Mouse (Mus musculus) thymus, postnatal 10 days (tissue): ENCODE data around the gene Sertad1.
"Not testable (repeated sequence)": the region's sequence is repeated elsewhere in the genome, so short reads cannot be mapped to it uniquely, and the experiment has no call there.

Experiments used
- DNase-seq, 2 experiments: peaks; one replicate each; pipeline ENCODE4 v3.0.0; 2021; ENCODE audit warnings: low spot score in 2 of 2

The Sertad1 gene

GRCm38 (mm10) chr7:27473156-27473834 is 13.4 kb upstream of the Sertad1 start, which contains the start of gene Sertad3:
Sertad3 (plus strand) TSS chr7:27473768.
- DNase-seq: peak; percentile 98

GRCm38 (mm10) chr7:27473835-27474489 is 12.7 kb upstream of the Sertad1 start:
- no peak for DNase-seq

DNA sequence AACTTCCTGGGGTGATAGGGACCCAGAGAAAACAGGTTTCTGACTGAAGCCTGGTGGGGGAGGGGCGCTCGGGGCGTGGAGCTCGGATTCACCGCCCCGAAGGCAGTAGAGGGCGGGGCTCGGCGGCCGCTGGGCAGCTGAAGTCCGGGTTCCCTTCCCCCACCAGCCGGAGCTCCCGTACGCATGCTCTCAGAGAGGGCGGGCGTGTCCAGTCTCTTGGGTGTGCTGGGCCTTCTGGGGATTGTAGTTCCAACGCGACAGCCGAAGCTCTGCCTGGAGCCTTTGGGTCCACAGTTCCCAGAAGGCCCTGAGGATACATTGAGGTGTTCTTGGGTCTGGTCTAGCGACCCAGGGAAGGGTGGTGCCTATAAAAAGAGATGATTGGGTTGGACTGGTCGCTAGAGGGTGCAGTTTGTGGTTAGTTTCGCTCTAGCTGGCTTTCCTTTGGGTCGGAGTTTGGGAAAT is 12.2 kb upstream of the Sertad1 start:
- DNase-seq: peak; percentile 85 to 89

- DNase-seq: no peak
Observed at GRCm38 (mm10) chr7:27475596-27475995, 11.1 kb upstream of the Sertad1 start.

DNA sequence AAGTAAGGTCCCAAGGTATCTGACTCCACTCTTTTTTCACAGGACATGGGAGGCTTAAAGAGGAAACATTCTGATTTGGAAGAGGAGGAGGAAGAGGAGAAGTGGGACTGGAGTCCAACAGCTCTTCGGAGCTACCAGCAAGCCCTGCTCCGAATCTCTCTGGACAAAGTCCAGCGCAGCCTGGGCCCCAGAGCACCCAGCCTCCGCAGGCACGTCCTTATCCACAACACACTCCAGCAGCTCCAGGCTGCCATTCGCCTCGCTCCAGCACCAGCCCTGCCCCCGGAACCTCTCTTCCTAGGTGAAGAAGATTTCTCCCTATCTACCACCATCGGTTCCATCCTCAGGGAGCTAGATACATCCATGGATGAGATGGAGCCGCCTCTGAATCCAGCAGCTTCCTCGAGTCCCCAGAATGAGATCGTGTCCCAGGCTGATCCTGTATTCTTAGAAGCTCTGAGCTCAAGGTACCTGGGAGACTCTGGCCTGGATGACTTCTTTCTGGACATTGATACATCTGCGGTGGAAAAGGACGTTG is 10.5 kb upstream of the Sertad1 start:
- no peak for DNase-seq

DNA sequence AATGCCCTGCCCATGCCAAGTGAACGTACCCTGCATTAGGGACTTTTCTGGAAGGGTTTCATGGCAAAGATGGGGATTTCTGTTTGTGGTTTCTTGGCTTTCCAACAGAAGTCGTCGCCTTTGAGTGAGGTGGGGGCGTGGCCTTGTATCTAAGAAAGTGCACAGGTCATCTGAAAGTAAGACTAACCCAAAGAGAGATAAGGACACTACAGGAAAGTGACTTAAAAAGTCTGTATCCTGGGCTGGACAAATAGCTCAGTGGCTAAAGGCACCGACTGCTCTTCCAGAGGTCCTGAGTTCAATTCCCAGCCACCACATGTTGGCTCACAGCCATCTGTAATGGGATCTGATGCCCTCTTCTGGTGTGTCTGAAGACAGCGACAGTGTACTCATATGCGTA is 8.1 kb upstream of the Sertad1 start:
- DNase-seq: no peak

GRCm38 (mm10) chr7:27479750-27480149 is 7.0 kb upstream of the Sertad1 start:
- DNase-seq: no peak

GRCm38 (mm10) chr7:27480506-27480905 is 6.2 kb upstream of the Sertad1 start:
- DNase-seq: no peak

GRCm38 (mm10) chr7:27480927-27481626 is 5.6 kb upstream of the Sertad1 start:
- DNase-seq: no peak

- peak; percentile 59 to 60 for DNase-seq
Observed at GRCm38 (mm10) chr7:27481627-27481969, 5.1 kb upstream of the Sertad1 start.

GRCm38 (mm10) chr7:27483860-27484259 is 2.9 kb upstream of the Sertad1 start:
- no peak for DNase-seq

- DNase-seq: peak; percentile 25 to 43
Observed at GRCm38 (mm10) chr7:27486102-27486769, 474 bp upstream of the Sertad1 start.

DNA sequence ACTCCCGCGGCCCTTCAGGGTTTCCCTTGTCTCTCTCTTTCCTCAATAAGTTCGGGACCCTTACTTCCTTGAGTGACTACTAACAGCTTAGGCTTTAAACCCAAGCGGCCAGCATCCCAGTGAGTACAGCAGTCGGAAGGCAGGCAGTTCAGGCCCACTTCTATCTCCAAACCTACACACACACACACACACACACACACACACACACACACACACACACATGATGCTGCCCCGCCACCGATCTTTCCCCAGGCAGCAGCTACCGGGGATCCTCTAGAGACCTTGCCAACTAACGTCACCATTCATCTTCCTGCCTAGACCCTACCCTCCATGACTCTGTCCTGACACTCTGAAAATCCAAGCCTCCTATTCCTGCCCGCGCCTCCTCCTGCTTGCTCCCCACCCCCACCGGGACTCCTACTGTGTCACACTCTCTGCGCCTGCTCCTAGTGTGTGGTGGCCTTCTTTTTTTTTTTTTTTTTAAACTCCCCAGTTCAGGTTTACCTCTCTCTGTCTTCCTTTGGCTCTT is 1.1 kb downstream of the Sertad1 start:
- peak in 1 of 2 experiments; percentile 38 for DNase-seq

DNA sequence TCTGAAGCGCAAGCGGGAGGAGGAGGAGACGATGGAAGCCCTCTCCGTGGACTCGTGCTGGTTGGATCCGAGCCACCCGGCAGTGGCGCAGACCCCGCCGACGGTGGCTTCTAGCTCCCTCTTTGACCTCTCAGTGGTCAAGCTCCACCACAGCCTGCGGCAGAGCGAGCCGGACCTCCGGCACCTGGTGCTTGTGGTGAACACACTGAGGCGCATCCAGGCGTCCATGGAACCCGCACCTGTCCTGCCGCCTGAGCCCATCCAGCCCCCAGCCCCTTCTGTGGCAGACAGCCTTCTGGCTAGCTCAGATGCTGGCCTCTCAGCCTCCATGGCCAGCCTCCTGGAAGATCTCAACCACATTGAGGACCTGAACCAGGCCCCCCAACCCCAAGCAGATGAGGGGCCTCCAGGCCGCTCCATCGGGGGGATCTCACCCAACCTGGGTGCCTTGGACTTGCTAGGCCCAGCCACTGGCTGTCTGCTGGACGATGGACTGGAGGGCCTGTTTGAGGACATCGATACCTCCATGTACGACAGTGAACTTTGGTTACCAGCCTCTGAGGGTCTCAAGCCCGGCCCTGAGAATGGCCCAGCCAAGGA is 2.7 kb downstream of the Sertad1 start:
- DNase-seq: no peak

GRCm38 (mm10) chr7:27490227-27490542 is 3.5 kb downstream of the Sertad1 start:
- no peak for DNase-seq

GRCm38 (mm10) chr7:27490543-27491329 is 4.0 kb downstream of the Sertad1 start:
- DNase-seq: peak; percentile 84 to 93

GRCm38 (mm10) chr7:27491856-27492255 is 5.1 kb downstream of the Sertad1 start:
- DNase-seq: no peak

GRCm38 (mm10) chr7:27493022-27493421 is 6.3 kb downstream of the Sertad1 start:
- no peak for DNase-seq

GRCm38 (mm10) chr7:27493450-27493849 is 6.7 kb downstream of the Sertad1 start:
- no peak for DNase-seq

GRCm38 (mm10) chr7:27494659-27495367 is 8.1 kb downstream of the Sertad1 start:
- not testable (repeated sequence) for DNase-seq
